Mouse (Mus musculus): ENCODE measurements at regions not wholly inside any gene's neighbourhood (a gene's known extent, or its start where the extent isn't known, plus 50 kb on each side); places are given as distances from the start of the nearest gene placed in this dataset.

- in situ Hi-C loops (cut with MboI, MseI) = no loop called here
Observed at GRCm38 (mm10) chr1:73233041-73233440, 217.3 kb upstream of the Tnp1 start.

DNA sequence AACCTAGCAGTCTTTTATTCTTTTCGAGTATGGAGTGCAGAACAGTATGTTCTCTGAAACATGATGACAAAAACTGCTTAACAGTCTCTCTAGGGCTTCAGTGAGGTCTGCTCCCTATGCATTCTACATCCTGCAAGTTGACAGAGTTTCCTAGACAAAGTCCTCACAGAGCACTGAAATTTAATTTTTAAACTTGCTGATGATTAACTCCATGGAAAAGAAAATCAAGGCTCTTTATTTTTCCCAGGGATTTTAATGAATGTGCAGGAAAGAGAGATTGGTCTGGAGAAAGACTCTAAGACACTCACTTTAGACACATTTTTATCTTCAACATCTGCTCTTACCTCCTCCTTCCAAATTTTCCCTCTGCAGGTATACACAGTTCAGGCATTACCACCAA is 214.9 kb upstream of the Tnp1 start:
- in situ Hi-C loops (cut with MboI, MseI) = no loop called here

GRCm38 (mm10) chr1:73227246-73227645 is 211.5 kb upstream of the Tnp1 start:
- in situ Hi-C loops (cut with MboI, MseI) = no loop called here

GRCm38 (mm10) chr1:73221863-73222262 is 206.2 kb upstream of the Tnp1 start:
- in situ Hi-C loops (cut with MboI, MseI) = no loop called here

DNA sequence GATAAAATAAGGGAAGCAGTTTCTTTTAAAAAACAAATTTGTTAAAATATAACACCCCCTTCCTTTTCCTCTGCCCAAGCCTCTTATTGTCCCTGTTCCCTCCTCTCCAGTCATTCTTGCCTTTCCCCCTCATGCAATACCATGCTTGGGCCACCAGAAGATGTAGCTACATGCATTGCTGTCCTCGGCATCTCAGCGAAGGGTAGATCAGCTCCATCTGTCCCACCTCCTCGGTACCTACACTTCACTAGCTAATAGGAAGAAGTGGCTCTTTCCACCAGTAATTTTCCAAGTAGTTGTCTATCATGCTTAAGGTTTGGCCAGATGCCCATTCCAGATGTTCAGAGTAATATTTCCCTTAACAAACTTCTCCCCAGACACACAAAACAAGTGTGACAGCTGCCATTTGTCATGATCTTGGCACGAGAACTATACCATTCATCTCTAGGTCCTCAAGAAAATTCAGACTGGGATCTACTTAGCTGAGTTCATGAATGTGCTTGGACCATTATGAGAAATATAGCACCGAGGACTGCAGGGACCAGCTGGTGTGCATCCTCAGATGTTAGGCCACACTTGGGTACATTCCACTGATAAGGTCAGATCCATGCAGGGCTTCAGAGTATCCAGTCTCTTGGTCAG is 198.7 kb upstream of the Tnp1 start:
- in situ Hi-C loops (cut with MboI, MseI) = no loop called here

- in situ Hi-C loops (cut with MboI, MseI) = no loop called here
Observed at GRCm38 (mm10) chr1:73207421-73207820, 191.7 kb upstream of the Tnp1 start.

- in situ Hi-C loops (cut with MboI, MseI) = no loop called here
Observed at GRCm38 (mm10) chr1:73205788-73206187, 190.1 kb upstream of the Tnp1 start.

GRCm38 (mm10) chr1:73200112-73200511 is 184.4 kb upstream of the Tnp1 start:
- in situ Hi-C loops (cut with MboI, MseI) = no loop called here

- in situ Hi-C loops (cut with MboI, MseI) = no loop called here
Observed at GRCm38 (mm10) chr1:73190832-73191231, 175.1 kb upstream of the Tnp1 start.

DNA sequence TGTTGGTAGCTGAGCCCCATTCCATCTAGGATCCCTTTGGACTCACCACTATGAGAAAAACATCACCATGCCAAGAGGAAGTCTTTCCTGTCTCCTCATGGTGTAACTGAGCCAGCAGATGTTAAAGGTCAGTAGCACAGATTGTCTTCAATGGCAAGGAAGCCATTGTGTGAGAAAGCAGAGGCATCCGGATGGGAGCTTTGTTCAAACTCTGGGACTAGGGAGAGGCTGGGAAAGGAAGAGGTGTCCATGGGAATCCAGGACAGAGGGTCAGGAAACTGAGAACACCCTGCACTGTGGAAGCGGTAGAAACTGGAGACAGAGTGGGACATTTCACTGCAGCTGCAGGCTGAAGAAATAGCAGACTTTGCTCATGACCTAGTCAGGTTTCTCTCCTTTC is 173.1 kb upstream of the Tnp1 start:
- in situ Hi-C loops (cut with MboI, MseI) = no loop called here

DNA sequence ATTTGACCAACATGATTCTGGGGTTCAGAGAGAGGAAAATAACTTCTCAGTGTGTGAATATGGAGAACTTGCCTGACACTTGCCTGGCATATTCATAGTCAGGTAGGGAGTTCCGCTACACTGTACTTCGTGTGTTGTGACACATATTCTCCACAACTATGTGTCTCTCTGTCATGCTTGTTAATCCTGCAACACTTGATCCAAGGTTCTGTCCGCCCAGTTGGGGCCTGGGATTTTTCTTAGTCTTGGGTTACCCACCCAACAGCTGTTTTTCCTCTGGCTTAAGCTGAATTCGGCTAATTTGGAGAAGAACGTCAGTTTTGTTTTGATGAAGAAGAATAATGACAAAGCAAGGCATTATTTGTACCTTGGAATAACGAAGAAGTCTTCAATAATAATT is 168.8 kb upstream of the Tnp1 start:
- in situ Hi-C loops (cut with MboI, MseI) = no loop called here

DNA sequence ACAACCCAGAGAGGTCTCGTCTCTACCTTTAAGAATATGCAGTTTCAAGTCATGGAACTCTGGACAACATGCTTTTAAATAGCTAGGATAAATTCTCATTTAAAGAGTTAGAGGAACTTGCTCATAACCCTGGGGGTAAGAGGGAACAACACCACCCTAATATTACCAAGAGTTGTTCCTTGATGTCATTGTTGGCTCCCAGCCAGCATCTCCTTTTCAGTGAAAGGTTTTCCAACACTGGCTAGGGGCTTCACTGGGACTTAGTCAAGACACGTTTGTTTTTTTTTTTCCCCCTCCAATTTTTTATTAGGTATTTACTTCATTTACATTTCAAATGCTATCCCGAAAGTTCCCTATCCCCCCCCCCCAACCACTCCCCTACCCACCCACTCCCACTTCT is 163.1 kb upstream of the Tnp1 start:
- in situ Hi-C loops (cut with MboI, MseI) = no loop called here

GRCm38 (mm10) chr1:73177076-73177475 is 161.4 kb upstream of the Tnp1 start:
- in situ Hi-C loops (cut with MboI, MseI) = no loop called here

DNA sequence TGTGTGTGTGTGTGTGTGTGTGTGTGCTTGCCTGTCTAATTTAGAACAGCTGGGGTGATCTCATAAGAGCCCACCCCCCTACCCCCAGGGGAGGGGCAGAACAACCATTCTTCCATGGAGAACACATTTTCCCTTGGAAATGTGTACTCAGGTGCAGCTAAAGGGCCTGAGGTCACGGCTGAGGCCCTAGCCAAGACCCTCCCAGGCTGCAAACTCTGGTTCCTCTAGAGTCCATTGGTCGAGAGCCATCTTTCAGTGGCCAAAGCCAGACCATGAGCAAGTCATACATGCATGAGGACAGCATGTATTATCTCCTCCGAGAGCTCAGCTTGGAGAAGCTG is 154.9 kb upstream of the Tnp1 start:
- in situ Hi-C loops (cut with MboI, MseI) = no loop called here

GRCm38 (mm10) chr1:73169929-73170667 is 154.4 kb upstream of the Tnp1 start:
- in situ Hi-C loops (cut with MboI, MseI) = no loop called here

DNA sequence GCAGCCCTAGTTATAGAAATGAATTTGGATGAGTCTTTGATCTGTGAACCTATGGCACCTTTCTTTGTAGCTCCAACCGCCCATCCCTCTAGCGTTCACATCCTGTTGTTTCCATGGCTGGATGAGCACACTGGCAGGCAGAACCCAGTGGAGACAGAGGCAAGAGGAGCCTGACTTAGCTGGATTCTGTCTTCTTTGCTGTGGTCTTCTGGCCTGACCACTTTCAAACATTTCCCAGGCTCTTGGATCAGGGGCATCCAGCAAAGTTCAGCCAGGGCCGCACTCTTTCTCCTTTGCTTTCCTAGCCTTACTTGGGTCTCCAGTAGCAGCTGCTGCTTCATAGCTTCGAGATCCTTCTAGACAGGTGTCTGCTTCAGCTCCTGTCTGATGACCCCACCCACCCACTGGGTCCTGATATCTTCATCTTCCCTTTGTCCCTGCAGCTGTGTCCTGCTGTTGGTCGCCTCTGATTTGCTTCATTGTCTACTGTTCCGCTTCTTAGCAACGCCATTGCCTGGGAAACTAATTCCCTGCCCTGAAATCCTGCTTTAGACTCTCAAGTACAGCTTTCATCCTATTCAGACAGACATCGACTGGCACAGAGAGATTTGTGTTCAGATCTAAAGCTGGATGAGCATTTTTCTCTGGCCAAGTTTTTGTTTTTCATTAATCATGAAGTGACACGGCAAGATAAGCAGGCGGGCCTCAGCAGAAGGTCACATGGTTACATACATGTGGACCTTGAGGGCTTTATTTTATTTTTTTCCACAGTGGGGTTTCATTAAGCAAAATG is 153.6 kb upstream of the Tnp1 start:
- in situ Hi-C loops (cut with MboI, MseI) = no loop called here

GRCm38 (mm10) chr1:73160199-73160598 is 144.5 kb upstream of the Tnp1 start:
- in situ Hi-C loops (cut with MboI, MseI) = no loop called here

- in situ Hi-C loops (cut with MboI, MseI) = no loop called here
Observed at GRCm38 (mm10) chr1:73159405-73159976, 143.8 kb upstream of the Tnp1 start.

GRCm38 (mm10) chr1:73153438-73154097 is 137.9 kb upstream of the Tnp1 start:
- in situ Hi-C loops (cut with MboI, MseI) = no loop called here

DNA sequence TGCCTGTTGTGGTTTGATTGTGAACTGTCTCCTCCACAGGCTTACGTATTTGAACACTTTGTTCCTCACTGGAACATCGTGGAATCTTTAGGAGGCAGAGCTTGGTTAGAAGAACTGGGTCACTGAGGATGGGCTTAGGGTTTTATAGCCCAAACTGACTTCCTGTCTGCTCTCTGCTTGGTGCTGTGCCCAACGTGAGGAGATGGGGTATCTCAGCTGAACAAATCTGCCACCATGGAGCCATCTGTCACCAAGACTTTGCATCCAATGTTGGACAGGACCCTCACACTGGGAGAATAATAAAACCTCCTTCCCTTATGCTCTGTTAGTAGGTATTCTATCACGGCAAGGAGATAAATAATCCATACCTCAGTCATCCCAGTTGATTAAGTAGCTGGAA is 134.2 kb upstream of the Tnp1 start:
- in situ Hi-C loops (cut with MboI, MseI) = no loop called here

DNA sequence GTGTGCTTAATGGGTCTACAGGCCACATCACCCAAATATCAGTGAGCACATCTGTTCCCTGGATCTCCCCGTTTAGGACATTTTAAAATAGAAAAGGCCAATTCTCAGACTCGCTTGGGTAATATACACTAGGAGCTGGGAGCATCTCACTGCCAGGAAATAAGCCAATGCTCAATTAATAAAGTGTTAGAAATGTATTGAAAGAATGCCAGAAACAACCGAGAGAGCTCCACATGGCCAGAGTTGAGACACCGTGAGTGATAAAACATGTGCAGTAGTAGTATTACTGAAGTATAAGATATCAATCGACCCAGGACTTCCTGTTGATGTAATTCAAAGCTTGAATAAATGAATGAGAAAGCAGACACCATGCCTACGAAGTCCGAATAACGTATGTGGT is 127.1 kb upstream of the Tnp1 start:
- in situ Hi-C loops (cut with MboI, MseI) = no loop called here

Data from T-helper 1 cell (primary cell).